Mouse (Mus musculus): ENCODE measurements around the gene Zfp865. TPM values are rescaled to one million over a fixed set of nuclear protein-coding genes. Genes with fewer than 3 reads are reported as not detected.

Zfp865 gene
- total RNA-seq, 2 experiments from 2014 or later = 11.0 to 13.0 TPM

DNA sequence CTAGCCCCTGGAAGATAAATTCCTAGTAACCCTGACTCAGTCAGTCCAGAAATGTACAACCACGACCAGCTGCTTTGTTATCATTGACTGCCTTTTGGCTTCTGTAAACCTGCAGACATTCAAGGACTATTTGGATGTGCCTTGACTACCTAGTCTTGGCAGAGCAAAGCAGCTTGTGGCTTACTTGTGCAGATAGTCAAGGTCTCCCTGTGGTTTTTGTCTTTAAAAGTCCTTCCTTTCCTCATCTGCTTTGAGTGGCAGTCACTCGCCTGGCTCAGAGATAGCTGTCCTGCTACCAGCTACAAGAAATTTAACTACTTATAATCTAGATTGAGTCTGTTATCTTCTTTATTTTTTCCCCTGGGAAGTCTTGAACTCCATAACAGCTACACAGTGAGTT, 24.8 kb downstream of the Zfp865 start:
- DNase-seq = no peak
- intact Hi-C loops (cut with DNase I) = no loop called here

DNA sequence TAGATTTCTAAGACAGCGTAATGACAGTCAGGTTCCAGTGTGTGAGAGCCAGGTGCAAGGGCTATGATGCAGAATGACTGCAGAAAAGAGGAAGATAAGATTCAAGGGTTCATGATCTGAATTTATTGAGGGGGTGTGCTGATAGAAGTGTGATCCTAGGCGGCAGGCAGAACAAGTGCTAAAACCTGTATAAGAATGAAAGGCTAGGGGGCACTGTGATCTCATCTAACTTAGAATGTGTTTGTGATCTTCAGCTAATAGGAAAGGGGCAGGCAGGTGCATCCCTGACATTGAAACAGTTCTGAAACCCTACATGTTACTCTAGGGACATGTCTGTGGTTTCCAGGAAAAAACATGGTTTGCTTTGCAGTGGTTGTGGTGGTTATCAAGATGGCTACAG, 25.9 kb downstream of the Zfp865 start:
- no peak for DNase-seq
- intact Hi-C loops (cut with DNase I) = loop anchor here (2.0 kb wide), 1 partner anchor 103 kb away; no protein-coding TSS in a partner anchor

DNA sequence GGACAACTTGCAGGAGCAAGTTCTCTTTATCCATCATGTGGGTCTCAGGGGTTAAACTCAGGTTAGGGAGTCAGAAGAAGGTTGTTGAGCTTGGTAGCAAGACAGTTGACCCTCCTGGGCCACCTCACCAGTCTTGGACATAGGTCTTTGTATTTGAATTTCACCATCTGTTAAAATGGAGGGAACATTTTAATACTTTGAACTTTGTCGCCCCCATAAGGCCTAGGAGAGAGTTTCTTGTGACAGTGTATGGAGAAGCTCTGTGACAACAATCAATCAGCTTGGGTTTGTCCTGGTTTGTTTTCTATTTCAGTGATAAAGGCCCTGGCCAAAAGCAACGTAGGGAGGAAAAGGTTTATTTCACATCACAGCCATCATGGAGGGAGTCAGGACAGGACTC, 27.1 kb downstream of the Zfp865 start:
- intact Hi-C loops (cut with DNase I) = loop anchor here (2.0 kb wide), 1 partner anchor 105 kb away; no protein-coding TSS in a partner anchor
- no peak for DNase-seq

DNA sequence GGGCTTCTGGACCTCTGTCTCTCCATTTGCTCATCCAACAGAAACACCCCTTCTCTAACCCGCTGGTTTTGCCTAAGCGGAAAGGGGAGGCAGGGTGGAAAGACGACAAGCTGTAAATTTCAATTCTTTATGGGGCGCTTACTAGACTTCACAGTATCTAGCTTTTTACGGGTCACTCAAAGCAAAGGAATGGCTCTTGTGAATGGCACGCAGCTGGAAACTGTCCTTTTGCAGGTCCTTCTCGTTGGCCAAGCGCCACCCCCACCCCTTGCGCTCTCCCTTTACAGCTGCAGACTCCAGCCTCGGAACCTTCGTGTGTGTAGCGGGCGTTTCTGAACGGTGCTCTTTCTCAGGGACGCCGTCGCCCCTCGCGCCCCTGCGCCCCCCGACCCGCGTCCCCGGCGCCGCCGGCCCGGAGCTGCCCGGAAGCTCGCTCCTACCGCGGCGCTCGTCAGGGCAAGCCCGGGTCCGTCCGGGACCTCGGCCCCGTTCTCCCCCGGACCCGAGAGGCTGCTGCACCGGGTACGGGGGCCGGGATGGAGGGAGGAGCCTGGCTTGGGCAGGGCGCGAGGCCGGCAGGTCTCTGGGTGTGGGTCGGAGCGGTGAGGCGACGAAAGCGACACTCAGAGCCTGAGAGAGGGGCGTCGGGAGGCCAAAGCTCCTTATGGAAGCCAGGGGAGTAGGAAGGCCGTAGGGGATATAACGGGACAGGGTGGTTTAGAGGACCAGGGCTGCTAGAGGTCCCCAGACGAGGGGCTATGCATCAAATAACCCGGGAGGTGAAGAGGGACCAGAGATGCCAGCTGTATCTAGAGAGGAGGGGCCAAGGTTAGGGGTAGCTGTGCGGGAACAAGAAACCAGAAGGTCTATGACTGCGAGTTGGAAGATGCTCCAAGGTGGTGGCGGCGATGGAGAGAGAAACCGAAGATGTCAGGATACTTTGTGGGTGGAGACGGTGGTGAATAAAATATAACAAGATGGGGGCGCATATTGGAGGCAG, 31.3 kb downstream of the Zfp865 start, which contains the start of gene Zfp580:
Gene Zfp580, plus strand, starts transcription at position 346 of the 1,000 bp plus-strand sequence.
- peak; percentile 66 to 79 for DNase-seq
- intact Hi-C loops (cut with DNase I) = loop anchor here (5.0 kb wide), 1 partner anchor 44 kb away; no protein-coding TSS in a partner anchor

DNA sequence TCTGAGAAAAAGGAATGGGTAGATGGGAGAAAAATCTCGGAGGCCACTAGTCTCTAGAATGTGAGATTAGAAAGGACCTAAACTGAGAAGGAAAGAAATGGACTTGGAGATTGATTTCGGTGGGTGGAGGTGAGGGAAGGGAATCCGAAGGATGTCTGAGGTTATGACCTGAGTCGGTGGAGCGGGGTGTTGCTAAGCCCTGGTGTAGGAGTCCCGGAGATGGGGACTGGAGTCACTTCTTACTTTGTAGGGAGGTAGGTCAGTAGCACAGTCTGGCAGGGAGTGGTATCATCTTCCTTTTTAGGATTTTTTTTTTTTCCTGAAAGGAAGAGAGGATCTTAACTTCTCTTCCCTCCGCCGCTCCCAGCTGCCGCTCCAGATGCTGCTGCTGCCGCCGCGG, 32.3 kb downstream of the Zfp865 start:
- intact Hi-C loops (cut with DNase I) = loop anchor here (5.0 kb wide), 1 partner anchor 45 kb away; no protein-coding TSS in a partner anchor
- DNase-seq = no peak

DNA sequence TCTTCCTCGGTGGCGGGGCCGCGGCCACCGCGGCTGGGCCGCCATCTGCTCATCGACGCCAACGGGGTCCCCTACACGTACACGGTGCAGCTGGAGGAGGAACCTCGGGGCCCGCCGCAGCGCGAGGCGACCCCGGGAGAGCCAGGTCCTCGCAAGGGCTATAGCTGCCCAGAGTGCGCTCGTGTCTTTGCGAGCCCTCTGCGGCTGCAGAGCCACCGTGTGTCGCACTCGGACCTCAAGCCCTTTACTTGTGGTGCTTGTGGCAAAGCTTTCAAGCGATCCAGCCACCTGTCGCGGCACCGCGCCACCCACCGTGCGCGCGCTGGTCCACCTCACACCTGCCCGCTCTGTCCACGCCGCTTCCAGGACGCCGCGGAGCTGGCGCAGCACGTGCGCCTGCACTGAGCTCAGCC, 32.8 kb downstream of the Zfp865 start:
- no peak for DNase-seq
- intact Hi-C loops (cut with DNase I) = loop anchor here (5.0 kb wide), 1 partner anchor 46 kb away; no protein-coding TSS in a partner anchor

DNA sequence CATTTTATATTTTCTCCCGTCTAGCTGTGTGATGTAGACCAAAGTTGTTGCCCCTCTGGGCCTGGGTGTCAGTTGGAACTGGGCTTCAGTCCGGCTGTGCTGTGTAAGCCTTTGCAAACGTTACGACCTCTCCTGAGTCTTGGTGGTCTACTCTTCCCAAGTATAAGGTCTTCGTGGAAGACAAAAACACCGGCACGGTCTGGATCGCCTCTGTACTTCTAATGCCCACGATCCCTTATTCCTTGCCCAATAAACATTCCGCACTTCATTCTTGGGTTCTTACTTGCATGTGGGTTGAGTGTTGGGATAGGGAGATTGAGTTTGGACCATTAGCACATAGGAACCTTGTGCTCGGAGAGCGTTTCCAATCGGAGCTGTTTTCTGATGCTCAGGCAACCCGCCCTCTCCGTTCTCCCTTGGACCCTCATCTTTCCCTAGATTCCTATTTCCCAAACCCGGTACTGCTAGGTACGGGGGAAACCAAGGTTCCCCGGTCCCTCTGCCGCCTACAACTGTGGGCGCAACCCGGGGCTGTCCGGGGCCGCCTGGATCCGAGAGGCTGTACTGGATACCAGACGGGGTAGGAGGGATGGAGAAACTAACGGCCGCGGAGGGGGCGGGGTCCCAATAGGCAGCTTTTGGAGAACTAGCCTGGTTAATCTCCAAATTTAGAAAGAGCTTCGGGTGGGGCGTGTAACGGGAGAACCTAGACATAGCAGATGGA, 33.4 kb downstream of the Zfp865 start:
- DNase-seq = no peak
- intact Hi-C loops (cut with DNase I) = loop anchor here (5.0 kb wide), 1 partner anchor 46 kb away; no protein-coding TSS in a partner anchor

DNA sequence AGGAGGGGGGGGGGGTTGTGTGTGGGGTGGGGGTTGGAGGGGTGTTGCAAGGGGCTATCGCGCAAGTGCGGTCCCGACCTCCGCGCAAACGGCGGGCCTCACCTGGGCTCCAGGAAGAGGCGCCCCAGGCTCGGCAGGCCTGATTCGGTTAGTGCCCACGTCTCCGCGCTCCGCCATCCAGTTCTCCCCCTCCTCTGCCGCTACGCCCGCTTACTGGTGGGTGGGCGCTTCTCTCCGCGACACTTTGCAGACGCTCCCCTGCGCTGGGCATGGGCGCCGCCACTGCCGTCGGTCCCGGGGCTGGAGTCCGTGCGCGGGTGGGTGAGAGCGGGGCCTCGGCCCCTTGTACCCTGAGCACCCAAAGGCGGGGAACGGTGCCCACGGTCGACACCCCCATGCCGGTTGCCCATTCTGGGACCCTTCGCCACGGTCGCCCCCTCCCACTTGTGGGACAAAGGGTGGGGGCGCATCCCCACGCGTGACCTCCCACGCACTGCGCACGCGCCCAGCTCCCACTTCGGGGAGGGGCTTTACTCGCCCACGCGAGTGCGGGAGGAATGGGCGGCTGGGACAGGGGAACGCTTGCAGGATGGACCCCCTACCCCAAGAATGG, 36.6 kb downstream of the Zfp865 start:
- intact Hi-C loops (cut with DNase I) = no loop called here
- no peak for DNase-seq

DNA sequence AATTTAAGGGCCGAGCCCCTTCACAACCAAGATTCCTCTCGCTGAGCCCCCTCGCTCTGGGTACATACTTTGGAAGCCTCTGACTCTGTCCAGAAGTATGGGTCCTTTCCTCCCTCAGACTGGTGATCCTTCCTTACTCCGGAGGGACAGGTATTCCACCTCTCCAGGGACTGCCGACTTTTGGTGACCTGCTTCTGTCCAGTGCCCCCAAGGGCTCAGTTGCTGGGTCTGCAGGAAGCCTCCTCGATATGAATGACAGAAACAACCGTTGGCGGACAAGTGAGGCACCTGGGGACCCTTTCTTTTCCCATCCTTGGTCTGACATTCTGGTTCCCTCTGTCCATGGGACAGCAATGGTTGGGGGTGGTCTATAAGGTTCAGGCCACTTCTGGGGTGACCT, 37.2 kb downstream of the Zfp865 start:
- intact Hi-C loops (cut with DNase I) = no loop called here
- no peak for DNase-seq

DNA sequence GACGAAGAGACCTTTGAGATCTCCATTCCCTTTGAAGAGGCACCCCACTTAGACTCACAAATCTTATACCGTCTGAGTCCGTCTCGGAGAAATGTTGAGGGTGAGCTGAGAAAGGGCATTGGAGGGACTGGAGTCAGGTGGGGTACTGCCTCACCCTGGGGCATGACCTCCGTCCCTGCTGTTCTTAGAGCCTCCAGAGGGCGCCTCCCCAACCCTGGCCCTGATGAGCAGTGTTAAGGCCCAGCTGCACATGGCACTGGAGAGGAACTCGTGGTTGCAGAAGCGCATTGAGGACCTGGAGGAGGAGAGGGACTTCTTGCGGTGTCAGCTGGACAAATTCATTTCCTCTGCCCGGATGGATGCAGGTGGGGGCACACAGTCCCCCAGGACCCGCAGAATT, 37.6 kb downstream of the Zfp865 start:
- intact Hi-C loops (cut with DNase I) = loop anchor here (2.0 kb wide), 1 partner anchor 19 kb away; the partner anchor contains the start of gene Zfp784
- no peak for DNase-seq

DNA sequence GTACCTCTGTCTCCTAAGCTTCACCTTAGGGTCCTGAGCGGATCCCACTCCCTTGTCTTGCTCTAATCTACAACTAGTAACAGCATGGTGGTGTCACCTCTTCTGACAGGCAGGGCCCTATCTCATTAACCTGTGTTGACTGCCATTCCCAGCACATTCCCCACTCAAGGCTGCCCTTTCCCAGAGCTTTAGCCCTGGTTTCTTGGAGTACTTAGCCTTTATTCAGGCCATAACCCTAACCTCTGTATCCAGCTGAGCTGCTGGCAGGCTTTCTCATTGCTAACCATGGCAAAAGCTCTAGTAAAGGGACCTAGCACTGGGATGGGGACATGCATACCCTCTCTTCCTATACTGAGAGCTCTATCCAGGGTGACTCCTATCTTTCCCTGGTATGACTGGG, 38.5 kb downstream of the Zfp865 start:
- no peak for DNase-seq
- intact Hi-C loops (cut with DNase I) = loop anchor here (2.0 kb wide), 1 partner anchor 20 kb away; the partner anchor contains the start of gene Zfp784

DNA sequence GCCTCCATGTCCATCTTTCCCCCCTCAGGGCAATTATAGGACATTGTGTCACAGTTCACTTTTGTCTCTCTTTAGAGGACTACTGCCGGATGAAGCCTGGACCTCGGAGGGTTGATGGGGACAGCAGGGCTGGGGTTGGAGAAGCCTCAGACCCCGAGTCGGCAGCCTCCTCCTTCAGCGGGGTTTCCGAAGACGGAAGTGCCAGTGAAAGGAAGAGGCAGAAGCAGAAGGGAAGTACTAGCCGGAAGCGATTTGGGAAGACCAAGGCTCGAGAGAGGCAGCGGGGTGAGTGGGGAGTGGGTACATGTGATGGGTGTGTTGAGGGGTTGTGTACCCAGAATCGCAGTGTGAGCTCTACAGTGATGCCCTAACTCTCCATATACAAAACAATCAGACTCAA, 39.2 kb downstream of the Zfp865 start:
- no peak for DNase-seq
- intact Hi-C loops (cut with DNase I) = loop anchor here (2.0 kb wide), 1 partner anchor 21 kb away; the partner anchor contains the start of gene Zfp784

DNA sequence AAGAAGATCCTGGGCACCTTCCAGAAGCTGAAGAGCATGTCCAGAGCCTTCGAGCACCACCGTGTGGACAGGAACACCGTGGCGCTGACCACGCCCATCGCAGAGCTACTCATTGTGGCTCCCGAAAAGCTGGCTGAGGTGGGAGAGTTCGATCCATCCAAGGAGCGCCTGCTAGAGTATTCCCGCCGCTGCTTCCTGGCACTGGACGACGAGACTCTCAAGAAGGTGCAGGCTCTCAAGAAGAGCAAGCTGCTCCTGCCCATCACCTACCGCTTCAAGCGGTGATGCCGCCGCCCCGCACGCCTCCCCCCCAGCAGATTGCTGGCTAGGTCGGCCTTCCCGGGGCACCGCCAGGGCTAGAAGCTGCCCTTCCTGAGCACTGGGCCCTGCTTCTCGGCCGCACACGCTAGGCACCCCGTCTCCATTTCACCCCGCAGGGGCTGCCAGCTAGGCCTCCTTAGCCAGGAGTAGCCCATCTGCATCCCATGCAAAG, 40.1 kb downstream of the Zfp865 start:
- peak; percentile 57 to 73 for DNase-seq
- intact Hi-C loops (cut with DNase I) = no loop called here

DNA sequence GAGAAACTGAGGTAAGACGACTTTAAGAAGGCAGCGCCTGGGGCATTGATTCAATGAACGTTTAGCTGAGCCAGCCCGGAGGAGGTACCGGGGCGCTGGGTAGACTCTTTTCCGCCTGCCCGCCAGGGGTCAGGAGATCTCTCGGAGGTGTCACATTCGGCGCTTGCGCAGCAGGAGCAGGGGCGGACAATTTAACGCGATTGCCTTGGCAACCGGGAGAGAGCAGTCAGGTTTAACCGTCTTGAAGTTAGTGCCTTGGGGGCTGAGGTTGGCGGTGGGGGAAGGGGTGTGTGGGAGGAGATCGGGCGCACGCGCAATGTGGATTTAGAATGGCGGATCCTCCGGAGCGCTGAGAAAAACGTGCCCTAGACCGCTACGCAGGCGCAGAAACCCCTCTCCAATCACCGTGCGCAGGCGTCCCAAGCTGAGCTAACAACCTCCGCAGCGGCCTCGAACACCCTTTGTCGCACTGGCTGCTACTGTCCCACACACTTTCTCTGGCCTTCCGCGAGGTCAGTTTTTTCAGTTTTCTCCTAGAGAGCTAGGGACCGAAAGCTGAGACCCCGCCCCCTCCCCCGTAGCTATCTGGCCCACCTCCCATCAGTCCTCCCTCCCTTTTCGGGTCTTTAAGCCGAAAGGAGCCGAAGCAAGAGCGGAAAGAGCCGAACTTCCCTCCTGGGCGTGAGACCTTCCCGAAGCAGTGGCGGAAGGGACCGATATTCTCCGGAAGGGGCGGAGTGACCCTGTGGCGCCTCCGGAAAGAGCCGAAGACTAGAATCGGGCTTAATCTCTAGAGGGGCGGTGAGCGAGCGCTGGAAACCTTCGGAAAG, 41.0 kb downstream of the Zfp865 start:
- intact Hi-C loops (cut with DNase I) = no loop called here
- DNase-seq = peak; percentile 96 to 98

DNA sequence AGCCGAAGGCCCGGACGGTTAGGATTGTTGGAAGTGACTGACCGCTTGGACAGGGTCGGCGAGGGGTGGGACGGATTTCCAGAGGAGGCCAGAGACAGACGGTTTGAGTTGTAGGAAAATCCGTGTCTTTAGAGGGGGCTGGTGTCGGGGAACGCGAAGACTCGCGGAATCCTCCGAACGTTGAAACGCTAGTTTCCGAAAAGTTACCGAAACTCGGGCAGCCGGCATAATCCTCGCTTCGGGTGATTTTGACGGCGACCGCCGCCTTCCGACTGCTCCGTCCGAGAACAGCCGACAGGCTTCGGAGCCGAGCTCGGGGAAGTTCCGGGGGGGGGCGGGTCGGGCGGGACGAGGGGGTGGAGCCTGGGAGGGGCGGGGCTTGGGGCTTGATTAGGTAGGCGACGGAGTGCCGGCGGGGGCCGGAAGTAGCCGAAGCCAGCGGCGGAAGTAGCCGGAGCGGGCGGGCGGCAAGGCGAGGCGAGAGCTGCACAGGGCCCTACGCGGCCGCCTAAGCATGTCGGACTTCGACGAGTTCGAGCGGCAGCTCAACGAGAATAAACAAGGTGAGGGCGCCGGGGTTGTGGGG, 41.7 kb downstream of the Zfp865 start, which contains the start of gene U2af2:
Gene U2af2, plus strand, starts transcription at position 370 of the 586 bp plus-strand sequence.
- intact Hi-C loops (cut with DNase I) = no loop called here
- peak; percentile 91 for DNase-seq

DNA sequence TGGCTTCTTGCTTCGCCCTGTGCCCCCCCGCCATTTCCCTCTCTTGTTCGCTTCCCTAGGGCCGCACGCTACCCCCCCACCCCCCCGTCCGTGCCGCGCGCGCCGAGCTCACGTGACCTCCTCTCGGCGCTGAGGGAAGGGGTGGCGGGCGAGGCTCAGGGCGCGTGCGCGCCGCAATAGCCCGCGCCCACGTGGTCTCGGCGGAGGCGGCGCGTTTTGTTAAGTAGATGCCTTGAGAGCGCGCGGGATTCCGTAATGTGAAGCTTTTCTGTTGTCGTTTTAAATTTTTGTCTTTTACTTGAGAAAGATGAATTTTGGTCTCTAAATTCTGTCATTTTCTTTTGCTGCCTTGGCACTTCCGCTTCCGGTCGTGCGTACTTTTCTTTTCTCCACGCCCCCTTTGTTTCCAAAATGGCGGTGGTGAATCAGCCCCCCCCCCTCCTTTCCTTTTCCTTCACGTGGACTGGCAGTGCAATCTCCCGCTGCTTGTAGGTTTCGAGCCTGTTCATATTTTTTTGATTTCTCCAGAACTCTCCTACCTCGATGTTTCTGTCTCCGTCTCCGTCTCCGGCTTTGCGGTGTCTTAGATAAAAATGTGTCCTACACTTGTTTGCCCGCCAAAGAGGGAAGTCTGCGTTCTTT, 42.3 kb downstream of the Zfp865 start:
- intact Hi-C loops (cut with DNase I) = no loop called here
- peak in 1 of 2 experiments; percentile 52 for DNase-seq

DNA sequence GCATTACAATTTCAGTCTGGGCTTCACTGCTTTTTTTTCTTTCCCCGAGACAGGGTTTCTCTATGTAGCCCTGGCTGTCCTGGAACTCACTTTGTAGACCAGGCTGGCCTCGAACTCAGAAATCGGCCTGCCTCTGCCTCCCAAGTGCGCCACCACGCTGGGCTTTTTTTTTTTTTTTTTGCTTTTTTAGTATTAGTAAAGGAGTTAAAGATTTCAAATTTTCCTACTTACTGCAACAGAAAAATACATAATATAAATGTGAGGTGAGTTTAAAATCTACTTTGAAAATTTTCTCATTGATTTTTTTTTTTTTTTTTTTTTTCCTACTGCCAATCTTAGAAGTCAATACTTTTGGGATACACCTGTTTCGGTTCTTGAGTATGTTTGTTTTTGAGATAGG, 44.7 kb downstream of the Zfp865 start:
- intact Hi-C loops (cut with DNase I) = no loop called here
- DNase-seq = no peak

DNA sequence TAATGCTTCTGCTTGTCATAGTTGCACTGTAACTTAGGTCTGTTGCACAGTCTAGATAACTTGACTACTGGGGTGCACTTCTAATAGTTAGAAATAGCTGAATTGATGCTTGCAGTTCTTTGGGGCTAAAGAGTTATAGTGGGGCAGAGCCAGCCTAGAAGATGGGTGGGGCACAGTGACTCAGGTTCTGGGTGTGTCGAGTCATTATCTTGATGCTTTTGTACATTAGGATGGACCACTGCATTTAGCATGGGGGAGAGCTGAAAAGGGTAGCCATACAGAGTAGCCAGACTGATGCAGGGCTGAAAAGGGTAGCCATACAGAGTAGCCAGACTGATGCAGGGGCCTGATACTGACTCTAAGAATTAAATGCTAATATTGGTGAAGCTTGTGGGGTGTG, 53.4 kb downstream of the Zfp865 start:
- DNase-seq = no peak
- intact Hi-C loops (cut with DNase I) = no loop called here

Measured in gastrocnemius, postnatal 36 days (tissue).